ENCODE assay signal across 13 mouse cellular contexts in genomic region chr13:41676836-41677186, GRCm38 (mm10).
DNase-seq lines count a peak whose midpoint lies in the region; ATAC-seq and TF ChIP-seq lines count a peak whose summit lies in the region.
"Had no signal": no experiment of that assay in that cellular context is flagged by ENCODE, and none has a peak within 500 bp of the region (broad histone marks: within the 10 kb centered on the region; RNA-seq: fewer than 3 reads in every experiment).

No protein-coding gene starts in this region.

- 23% methylated on average over 7 of the region's 7 CpGs for WGBS in hindbrain, embryonic 11.5 days
- 41% methylated on average over 7 of the region's 7 CpGs for WGBS in hindbrain, embryonic 16.5 days
- 18% methylated on average over 7 of the region's 7 CpGs for WGBS in kidney, postnatal 0 days

- no peak overlapping the region for H3K4me2 ChIP-seq in hindbrain, embryonic 11.5 days (replicated peaks; ENCODE audit: low read depth, low read length)
- H3K4me2 ChIP-seq in hindbrain, embryonic 16.5 days (ENCODE audit: low read length), result no peak overlapping the region
- no peak overlapping the region for H3K4me2 ChIP-seq in kidney, postnatal 0 days (ENCODE audit: low read length)
- H3K4me2 ChIP-seq: limb, embryonic 13.5 days had no signal

- no peak for ATAC-seq in hindbrain, embryonic 11.5 days (ENCODE audit: low FRiP score)
- ATAC-seq in hindbrain, embryonic 16.5 days, result no peak
- peak; percentile 95 for ATAC-seq in kidney, postnatal 0 days (replicated peaks; ENCODE audit: low FRiP score, low read depth)
- ATAC-seq in granulocyte monocyte progenitor cell, adult 5-6 weeks (replicated peaks; ENCODE audit: poor library complexity, severe bottlenecking), result no peak

- no peaks in the 10 kb centered on the region for H3K9me3 ChIP-seq in hindbrain, embryonic 11.5 days (ENCODE audit: control insufficient read depth, low read length)
- H3K9me3 ChIP-seq in hindbrain, embryonic 16.5 days (ENCODE audit: control insufficient read depth, low read length), result no peaks in the 10 kb centered on the region
- no peaks in the 10 kb centered on the region for H3K9me3 ChIP-seq in kidney, postnatal 0 days (replicated peaks; ENCODE audit: low read length)
- H3K9me3 ChIP-seq: limb, embryonic 13.5 days had no signal

- no peak overlapping the region for H3K27ac ChIP-seq in hindbrain, embryonic 11.5 days (ENCODE audit: low read depth, low read length)
- H3K27ac ChIP-seq in hindbrain, embryonic 16.5 days (ENCODE audit: low read depth, low read length), result no peak overlapping the region
- H3K27ac ChIP-seq in kidney, postnatal 0 days, result peak overlapping the region; percentile 83
- H3K27ac ChIP-seq: limb, embryonic 13.5 days; macrophage had no signal

- no peaks in the 10 kb centered on the region for H3K36me3 ChIP-seq in hindbrain, embryonic 11.5 days (ENCODE audit: control insufficient read depth, insufficient read depth, low read length)
- H3K36me3 ChIP-seq in hindbrain, embryonic 16.5 days (ENCODE audit: control insufficient read depth, insufficient read depth, low read length), result no peaks in the 10 kb centered on the region
- no peaks in the 10 kb centered on the region for H3K36me3 ChIP-seq in kidney, postnatal 0 days (ENCODE audit: insufficient read depth, low read length)
- H3K36me3 ChIP-seq: limb, embryonic 13.5 days had no signal

- H3K9ac ChIP-seq in hindbrain, embryonic 11.5 days (ENCODE audit: low read depth, low read length), result no peak overlapping the region
- no peak overlapping the region for H3K9ac ChIP-seq in hindbrain, embryonic 16.5 days (ENCODE audit: low read depth, low read length)
- no peak overlapping the region for H3K9ac ChIP-seq in kidney, postnatal 0 days (ENCODE audit: low read depth, low read length)
- H3K9ac ChIP-seq: limb, embryonic 13.5 days had no signal

- TF ChIP-seq CTCF in kidney, postnatal 0 days (IDR thresholded peaks at IDR 0.05; ENCODE audit: low read depth), result no peak

- H3K27me3 ChIP-seq in hindbrain, embryonic 11.5 days (ENCODE audit: control insufficient read depth, insufficient read depth, low read length), result no peaks in the 10 kb centered on the region
- no peaks in the 10 kb centered on the region for H3K27me3 ChIP-seq in hindbrain, embryonic 16.5 days (replicated peaks; ENCODE audit: control insufficient read depth, insufficient read depth, low read length)
- H3K27me3 ChIP-seq in kidney, postnatal 0 days (ENCODE audit: insufficient read depth, low read length), result no peaks in the 10 kb centered on the region
- H3K27me3 ChIP-seq: limb, embryonic 13.5 days had no signal

- H3K4me1 ChIP-seq in hindbrain, embryonic 11.5 days (replicated peaks; ENCODE audit: control insufficient read depth, insufficient read depth, low read length), result no peaks in the 10 kb centered on the region
- no peaks in the 10 kb centered on the region for H3K4me1 ChIP-seq in hindbrain, embryonic 16.5 days (ENCODE audit: control insufficient read depth, insufficient read depth, low read depth, low read length)
- peaks cover 19% of the 10 kb centered on the region for H3K4me1 ChIP-seq in kidney, postnatal 0 days (replicated peaks; ENCODE audit: insufficient read depth, low read length)

- H3K4me3 ChIP-seq in hindbrain, embryonic 11.5 days (ENCODE audit: low read depth, low read length), result no peak overlapping the region
- H3K4me3 ChIP-seq in hindbrain, embryonic 16.5 days (ENCODE audit: low read length), result no peak overlapping the region
- H3K4me3 ChIP-seq in kidney, postnatal 0 days (replicated peaks; ENCODE audit: low read depth, low read length), result no peak overlapping the region
- H3K4me3 ChIP-seq: limb, embryonic 13.5 days had no signal

- DNase-seq in hindbrain, embryonic 11.5 days (ENCODE audit: low spot score), result peak; percentile 16
- DNase-seq in A20 (ENCODE audit: low read depth, low spot score), result peak; percentile 55
- DNase-seq in embryo, embryonic 9.5 days (ENCODE audit: extremely low spot score), result peak; percentile 30
- DNase-seq in kidney, postnatal 0 days (ENCODE audit: low spot score), result peak; percentile 93
- DNase-seq in MN1 (ENCODE audit: low spot score), result no peak
- DNase-seq in urinary bladder, postnatal 36 days (ENCODE audit: low spot score in 2 of 2), result no peak
- DNase-seq: adrenal gland, adult 8-10 months; gastrocnemius, postnatal 25 days; layer of hippocampus, postnatal 36 days had no signal

Comparison
In these comparisons a context has a peak if more than half of its experiments do, and no peak if none do; other contexts are left out.
1. DNase-seq: peak in hindbrain, embryonic 11.5 days (single experiment), A20 (single experiment), embryo, embryonic 9.5 days (single experiment) and kidney, postnatal 0 days (single experiment); none in MN1 (single experiment) and urinary bladder, postnatal 36 days (0 of 2).